Mouse (Mus musculus): Measurements from ENCODE around the gene Ldhc. TPM values are rescaled to one million over a fixed set of nuclear protein-coding genes. Genes with fewer than 3 reads are reported as not detected.

The Ldhc gene
- polyA plus RNA-seq, 1 experiment from 2014 or later, result 0.26 TPM

DNA sequence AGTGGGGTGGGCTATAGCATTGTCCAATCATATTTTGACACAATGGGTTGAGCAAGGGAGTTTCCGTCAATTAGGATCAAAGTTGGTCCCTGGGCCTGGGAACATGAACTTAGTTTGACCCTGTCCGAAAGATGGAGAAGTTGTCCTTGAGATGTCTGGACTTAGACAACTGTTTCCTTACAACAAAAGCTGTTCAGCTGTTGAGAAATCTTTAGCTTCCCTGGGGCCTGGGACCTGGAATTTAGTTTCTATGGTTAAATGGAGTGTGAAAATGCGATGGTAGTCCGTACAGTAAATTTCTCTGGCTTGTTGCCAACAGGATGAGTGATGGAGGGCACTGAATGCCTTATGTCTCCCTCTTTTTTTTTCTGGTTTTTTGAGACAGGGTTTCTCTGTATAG lies 61.1 kb downstream of the Ldhc start:
- 73% methylated on average over 4 of the region's 4 CpGs for WGBS
- no peaks in the 10 kb centered on the region for H3K9me3 ChIP-seq

More for the DNA sequence above, 61.1 kb downstream of the Ldhc start:
- ATAC-seq (ENCODE audit: insufficient number of reproducible peaks, low FRiP score, low TSS enrichment, low read depth), result no peak
- H3K9ac ChIP-seq, result no peak overlapping the region
- H3K27ac ChIP-seq, result no peak overlapping the region
- H3K36me3 ChIP-seq, result peaks cover 7% of the 10 kb centered on the region; the same call in 1 of the 2 replicates
- H3K4me2 ChIP-seq, result no peak overlapping the region
- H3K27me3 ChIP-seq, result no peaks in the 10 kb centered on the region
- H3K4me3 ChIP-seq, result no peak overlapping the region
- peaks cover 16% of the 10 kb centered on the region for H3K4me1 ChIP-seq

Other genes starting within 250 kb of the Ldhc start
- gene Sergef, start 221.4 kb upstream of the Ldhc start, polyA plus RNA-seq (2015; fragmentation: Nextera tagmentation; extraction: Ambion mirVana), result 15.5 and 16.5 TPM in 2 replicates
- 2.5 and 3.0 TPM in 2 replicates for gene Tph1, start 188.7 kb upstream of the Ldhc start, polyA plus RNA-seq (2015; fragmentation: Nextera tagmentation; extraction: Ambion mirVana)
- 27.3 and 28.9 TPM in 2 replicates for gene Saal1, start 150.5 kb upstream of the Ldhc start, polyA plus RNA-seq (2015; fragmentation: Nextera tagmentation; extraction: Ambion mirVana)
- gene Saa3, start 145.5 kb upstream of the Ldhc start, polyA plus RNA-seq (2015; fragmentation: Nextera tagmentation; extraction: Ambion mirVana), result 0.50 and 0.67 TPM in 2 replicates
- gene Saa4, start 128.6 kb upstream of the Ldhc start, polyA plus RNA-seq (2015; fragmentation: Nextera tagmentation; extraction: Ambion mirVana), result not detected in 2 replicates
- 1.2 and 1.9 TPM in 2 replicates for gene Saa1, start 118.2 kb upstream of the Ldhc start, polyA plus RNA-seq (2015; fragmentation: Nextera tagmentation; extraction: Ambion mirVana)
- 0.41 and 0.78 TPM in 2 replicates for gene Saa2, start 109.4 kb upstream of the Ldhc start, polyA plus RNA-seq (2015; fragmentation: Nextera tagmentation; extraction: Ambion mirVana)
- 20.8 and 23.2 TPM in 2 replicates for gene Hps5, start 65.1 kb upstream of the Ldhc start, polyA plus RNA-seq (2015; fragmentation: Nextera tagmentation; extraction: Ambion mirVana)
- 49.8 and 52.4 TPM in 2 replicates for gene Gtf2h1, start 65.1 kb upstream of the Ldhc start, polyA plus RNA-seq (2015; fragmentation: Nextera tagmentation; extraction: Ambion mirVana)
- 1,928 and 2,051 TPM in 2 replicates for gene Ldha, start 19.7 kb upstream of the Ldhc start, polyA plus RNA-seq (2015; fragmentation: Nextera tagmentation; extraction: Ambion mirVana)
- gene Tsg101, start 58.8 kb downstream of the Ldhc start, polyA plus RNA-seq (2015; fragmentation: Nextera tagmentation; extraction: Ambion mirVana), result 161 and 169 TPM in 2 replicates
- 11.1 and 11.2 TPM in 2 replicates for gene Uevld, start 97.3 kb downstream of the Ldhc start, polyA plus RNA-seq (2015; fragmentation: Nextera tagmentation; extraction: Ambion mirVana)
- gene Gm9999, start 122.4 kb downstream of the Ldhc start, polyA plus RNA-seq (2015; fragmentation: Nextera tagmentation; extraction: Ambion mirVana), result not detected in 2 replicates
- gene Spty2d1, start 147.2 kb downstream of the Ldhc start, polyA plus RNA-seq (2015; fragmentation: Nextera tagmentation; extraction: Ambion mirVana), result 23.3 and 23.9 TPM in 2 replicates
- gene Tmem86a, start 189.4 kb downstream of the Ldhc start, polyA plus RNA-seq (2015; fragmentation: Nextera tagmentation; extraction: Ambion mirVana), result 25.5 and 27.2 TPM in 2 replicates

Measured in limb, embryonic 15.5 days (tissue).